Mouse (Mus musculus) heart, adult 18-20 months (tissue): Measurements from ENCODE around the gene Pax1. TPM values are rescaled to one million over a fixed set of nuclear protein-coding genes. Genes with fewer than 3 reads are reported as not detected.

Experiments
- DNase-seq, 2 experiments: peaks; one replicate each; pipeline ENCODE4 v3.0.0; 2021 to 2022; ENCODE audit warnings: mixed read lengths in 1 of 2
- total RNA-seq, 2 experiments: library from RNA; stranded (reverse); gene quantifications; 2 replicates each; pipeline ENCODE4 v1.2.3; 2021

Pax1 gene
- total RNA-seq, 2 experiments from 2014 or later: not detected

DNA sequence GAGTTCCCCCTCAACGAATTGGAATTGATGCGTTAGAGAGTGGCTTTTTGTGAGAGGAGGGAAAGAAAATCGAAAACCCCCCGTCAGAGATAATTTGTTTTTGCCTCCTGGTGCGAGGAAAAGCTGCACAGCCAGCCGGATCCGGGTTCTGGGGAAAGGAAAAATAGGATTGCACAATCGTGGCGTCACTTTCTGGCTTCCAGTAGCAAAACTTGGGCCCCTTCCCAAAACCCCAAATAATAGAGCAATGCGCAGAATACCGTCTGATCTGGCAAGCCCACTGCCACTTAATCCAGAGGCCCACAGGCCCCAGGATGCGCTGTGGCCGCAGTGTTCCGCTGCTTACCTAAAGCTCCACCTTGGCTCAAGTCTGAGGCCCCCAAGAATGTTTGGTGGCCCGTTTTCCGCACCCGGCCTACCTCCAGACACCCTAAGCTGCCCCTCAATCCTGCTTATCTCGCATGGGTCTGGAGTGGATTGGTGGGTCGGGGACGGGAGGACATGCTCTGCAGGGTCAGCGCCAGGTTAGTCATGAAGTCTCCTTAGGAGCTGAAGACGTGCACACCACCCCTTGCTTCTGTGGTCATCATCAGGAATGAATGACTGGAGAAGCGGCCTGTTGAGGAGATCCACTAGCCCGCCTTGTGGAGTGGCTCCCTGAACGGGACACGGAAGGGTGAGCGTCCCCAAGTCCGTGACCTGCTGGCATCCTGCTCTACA is 11.4 kb downstream of the Pax1 start:
- no peak for DNase-seq

DNA sequence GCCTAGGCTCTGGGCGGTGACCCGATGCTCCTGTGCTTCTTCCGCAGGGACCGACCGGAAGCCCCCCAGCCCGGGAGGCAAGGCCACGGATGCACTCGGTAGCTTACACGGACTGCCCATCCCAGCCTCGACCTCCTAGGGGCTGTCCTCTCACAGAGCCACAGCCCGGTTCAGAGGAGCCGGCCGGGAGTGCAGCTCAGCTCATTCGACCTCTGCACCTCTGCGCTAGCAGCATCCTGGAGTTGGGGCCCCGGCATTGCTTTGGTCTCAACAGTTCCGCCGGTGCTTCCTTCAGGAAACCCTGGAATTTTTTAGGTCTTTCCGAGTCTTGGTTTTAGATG is 11.9 kb downstream of the Pax1 start:
- DNase-seq: no peak

DNA sequence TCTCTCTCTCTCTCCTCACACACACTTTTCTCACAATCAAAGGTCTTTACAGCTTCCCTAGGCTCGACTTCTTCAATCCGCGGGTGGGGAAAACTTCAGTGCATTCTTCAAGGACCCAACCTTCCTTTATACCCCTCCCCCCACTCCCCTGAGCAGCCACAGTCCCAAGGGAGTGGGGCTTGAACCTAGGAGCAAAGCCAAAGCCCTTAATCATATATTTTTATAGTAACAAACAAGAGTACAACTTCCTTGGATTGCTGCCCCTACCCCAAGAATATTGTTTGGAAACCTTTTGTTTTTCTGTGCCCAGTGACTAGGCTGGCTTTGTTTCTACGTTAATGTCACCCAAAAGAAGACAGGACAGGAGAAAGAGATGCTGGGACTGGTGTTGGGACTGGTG is 12.5 kb downstream of the Pax1 start:
- no peak for DNase-seq

DNA sequence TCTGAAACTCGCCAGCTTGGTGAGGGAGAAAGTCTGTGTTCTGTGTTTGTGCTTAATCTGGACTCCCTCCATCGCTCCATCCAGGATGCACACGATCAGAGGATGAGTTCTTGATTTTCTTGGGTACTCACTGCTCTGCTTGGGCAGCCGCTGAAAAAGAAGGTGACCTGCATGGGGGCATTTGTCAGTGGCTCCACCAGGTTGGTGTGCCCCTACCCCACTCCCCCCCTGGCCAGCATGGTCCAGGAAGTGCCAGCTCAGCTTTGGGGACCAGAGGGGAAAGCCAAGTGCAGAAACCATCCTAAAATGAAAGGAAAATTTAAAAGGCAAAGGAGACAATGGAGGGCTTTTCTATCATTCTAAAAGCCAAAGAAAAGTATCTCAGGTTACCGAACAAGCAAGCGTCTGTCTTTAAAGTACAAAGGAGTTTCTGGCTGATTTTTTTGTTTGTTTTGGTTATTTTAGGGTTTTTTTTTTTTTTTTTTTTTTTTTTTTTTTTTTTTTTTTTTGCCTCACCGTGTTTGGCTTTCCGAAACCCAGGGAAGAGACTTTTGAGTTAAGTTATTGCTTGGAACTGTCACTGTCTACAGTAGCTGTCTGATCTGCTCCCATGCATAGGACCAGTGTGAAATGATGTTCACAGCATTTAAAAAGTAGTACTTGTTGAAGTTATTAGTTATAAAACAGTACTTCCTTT is 13.4 kb downstream of the Pax1 start:
- DNase-seq: no peak

DNA sequence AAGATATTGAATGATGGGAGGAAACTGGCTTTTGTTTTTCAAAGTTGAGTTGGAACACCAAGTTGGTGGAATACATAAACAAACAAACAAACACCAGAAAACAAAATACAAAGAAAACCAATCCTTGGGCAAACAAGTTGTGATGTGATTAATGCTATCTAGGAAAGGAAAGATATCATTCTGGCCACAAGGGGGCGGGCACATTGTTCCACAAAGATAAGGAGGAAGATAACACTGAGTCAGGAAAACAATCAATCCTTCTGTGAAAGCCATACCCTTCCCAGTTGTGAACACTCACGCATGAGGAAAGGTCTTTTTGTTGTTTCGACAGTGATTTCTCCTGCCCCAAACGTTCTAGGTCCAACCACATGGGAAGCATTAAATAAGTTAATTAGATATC is 17.2 kb downstream of the Pax1 start:
- no peak for DNase-seq

DNA sequence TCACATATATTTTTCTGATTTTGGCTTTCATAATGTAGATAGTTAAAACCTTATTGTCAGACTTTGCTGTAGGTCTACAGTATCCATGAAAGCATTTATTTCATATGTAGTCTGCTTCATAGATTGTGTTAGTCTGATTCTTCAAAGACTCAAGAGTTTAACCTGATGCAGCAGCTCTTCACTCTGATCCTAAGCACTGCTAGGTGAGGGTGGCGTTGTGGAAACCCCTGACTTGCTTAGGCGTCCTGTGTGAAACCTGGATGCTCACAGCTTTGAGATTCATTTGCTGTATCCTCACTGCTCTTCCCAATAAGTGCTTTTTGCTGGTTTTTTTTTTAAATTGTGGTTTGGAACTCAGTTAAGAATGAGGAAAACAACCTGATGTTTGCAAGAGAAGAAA is 21.6 kb downstream of the Pax1 start:
- no peak for DNase-seq

DNA sequence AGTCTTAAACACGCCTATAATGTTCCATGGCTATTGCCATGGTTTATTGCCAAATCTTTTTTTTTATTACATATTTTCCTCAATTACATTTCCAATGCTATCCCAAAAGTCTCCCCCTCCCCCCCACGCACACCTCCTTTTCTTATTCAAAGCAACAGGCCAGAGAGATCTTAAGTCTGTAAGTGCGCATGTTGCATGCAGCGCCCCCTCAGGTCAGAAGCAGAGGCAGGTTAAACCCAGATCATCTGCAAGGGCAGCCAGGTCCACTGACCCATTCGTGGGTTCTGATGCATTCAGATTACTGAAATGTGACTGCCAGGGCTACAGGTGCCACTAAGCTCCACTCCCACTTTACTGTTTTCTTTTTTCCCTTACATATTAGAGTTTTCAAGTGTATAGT is 25.2 kb downstream of the Pax1 start:
- no peak for DNase-seq

DNA sequence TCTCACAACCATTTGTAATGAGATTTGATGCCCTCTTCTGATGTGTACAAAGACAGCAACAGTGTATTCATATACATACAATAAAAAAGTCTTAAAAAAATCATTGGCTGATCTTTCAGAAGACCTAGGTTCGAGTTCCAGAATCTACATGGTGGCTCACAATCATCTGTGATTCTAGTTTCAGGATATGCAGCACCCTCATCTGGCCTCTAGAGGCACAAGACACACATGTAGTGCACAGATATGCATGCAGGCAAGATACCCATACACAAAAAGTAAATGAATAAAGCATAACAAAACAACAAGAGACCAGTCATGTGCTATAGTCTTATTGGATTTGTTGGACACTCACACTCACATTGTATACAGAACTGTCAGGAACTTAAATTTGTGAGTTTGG is 47.6 kb downstream of the Pax1 start:
- no peak for DNase-seq

DNA sequence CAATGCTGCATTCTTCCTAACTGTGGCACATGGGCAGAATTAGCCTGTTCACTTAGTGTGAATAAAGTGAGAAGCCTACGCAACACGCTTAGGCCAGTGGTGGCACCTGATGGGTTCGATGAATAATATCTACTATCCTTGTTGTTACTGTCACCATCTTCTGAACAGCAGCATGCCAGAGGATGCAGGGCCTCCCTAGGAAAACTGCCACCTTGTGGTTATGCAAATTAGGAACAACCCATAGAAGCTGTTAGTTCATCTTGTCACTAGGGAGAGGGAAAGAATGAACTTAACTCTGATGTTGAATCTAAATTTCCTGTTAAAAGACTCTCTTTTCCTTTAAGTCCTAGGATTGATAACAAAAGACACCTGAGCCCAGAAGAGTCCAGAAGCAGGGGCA is 53.3 kb downstream of the Pax1 start:
- no peak for DNase-seq

DNA sequence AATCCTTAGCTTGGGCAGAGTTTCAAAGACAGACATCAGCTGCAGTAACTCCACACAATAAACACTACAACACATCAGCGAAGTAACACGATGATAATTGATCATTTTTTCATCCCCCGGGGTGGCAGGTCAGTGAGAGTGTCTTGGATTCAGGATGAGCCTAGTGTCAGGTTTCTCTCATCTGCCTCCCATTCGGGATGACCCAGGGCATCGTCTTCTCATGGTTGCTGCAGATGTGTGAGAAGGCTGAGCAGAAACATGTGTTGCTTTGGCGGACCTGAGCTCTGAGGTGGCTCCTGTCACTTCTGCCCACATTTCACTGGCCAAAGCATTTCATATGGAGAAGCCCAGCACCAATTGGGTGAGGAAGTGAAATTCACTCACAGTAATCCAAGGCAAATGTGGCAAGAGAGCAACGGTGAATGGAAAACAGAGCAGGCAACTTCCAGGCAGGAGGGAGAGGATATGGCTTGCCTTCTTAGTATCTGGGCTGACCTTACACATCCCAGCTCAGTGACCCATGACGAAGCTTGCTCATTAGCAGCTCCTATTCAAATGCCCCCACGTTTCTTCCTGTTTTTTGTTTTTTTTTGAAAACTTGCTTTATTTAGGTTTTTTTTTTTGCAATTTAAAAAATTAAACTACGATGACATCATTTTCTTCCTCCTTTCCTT is 63.0 kb downstream of the Pax1 start:
- no peak for DNase-seq

DNA sequence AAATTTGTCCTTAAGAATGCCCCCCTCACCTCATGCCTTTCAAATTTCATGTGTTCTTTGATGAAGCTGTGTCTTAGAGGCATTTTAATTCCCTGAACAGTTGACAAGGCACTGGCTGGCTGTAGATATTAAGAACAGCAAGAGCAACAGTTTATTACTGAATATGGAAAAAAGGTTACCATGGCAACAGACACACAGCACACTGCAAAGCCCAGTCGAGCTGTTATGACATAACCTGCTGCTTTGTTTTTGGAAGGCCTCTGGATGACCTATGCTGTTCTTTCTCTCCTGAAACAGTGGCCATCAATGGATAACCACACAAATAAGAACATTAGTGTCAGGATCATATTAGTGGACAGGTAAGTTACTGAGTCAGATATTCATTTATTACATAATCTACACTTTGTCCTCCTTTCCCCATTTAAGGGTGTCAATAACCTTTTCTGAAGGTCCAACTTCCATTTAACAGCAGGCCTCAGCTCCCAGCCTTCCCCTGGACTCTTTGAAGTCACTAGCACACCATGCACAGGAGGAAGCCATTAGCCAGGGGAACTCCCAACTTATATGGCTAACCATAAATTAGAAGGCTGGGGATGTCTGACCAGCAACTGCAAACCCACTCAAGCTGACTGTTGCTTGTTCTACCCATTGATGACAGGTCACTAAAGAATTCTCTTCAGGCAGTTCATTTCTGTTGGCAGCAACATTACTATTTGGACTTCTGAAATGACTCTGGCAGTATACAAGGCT is 68.1 kb downstream of the Pax1 start:
- DNase-seq: no peak

DNA sequence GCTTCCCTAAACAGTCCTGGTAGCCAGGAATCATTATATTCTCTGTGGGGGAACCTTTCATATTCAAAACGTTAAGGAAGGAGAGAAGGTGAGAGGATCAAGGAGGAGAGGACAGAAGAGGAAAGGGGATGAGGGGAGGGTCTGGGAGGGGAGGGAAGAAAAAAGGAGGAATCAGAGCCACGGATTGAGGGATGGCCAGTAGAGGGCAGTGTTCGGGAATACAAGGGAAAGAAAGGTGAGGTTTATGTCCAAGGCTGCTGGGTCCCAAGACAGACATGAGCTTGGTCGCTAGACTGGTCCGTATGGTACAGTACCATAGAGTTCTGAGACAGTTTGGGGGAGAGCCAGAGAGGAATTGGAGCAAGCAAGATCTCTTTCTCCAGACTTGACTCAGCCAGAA is 71.4 kb downstream of the Pax1 start:
- peak; percentile 1 to 32 for DNase-seq

Other genes with a start within 250 kb of the Pax1 start
- gene Nkx2-2, start 167.7 kb upstream of the Pax1 start, total RNA-seq: not detected